Mouse (Mus musculus) forebrain, postnatal 0 days (tissue): Measurements from ENCODE around the gene Zdhhc1. TPM values are rescaled to one million over a fixed set of nuclear protein-coding genes. Genes with fewer than 3 reads are reported as not detected.

Experiments used
- ATAC-seq: fragments of 200-750 bp; cut with Nextera tagmentation; 2 replicates; pipeline ENCODE4 v1.8.0; 2017; ENCODE audit warnings: mild to moderate bottlenecking, moderate library complexity
- DNase-seq: peaks from one replicate; pipeline ENCODE4 v3.0.0-alpha.2; 2015
- H3K27ac ChIP-seq: fragments of 300-500 bp; sonication (generic); 2 replicates; pipeline ENCODE4 v1.5.1; 2014; ENCODE audit warnings: low read depth, mild to moderate bottlenecking, antibody characterized with exemption, low read length, moderate library complexity, mixed read lengths
- H3K27me3 ChIP-seq: fragments of 300-500 bp; sonication (generic); 2 replicates; pipeline ENCODE4 v1.6.1; 2014; ENCODE audit warnings: mild to moderate bottlenecking, low read length, mixed read lengths; ENCODE audit not compliant: insufficient read depth
- H3K36me3 ChIP-seq: fragments of 300-500 bp; sonication (generic); 2 replicates; pipeline ENCODE4 v1.6.1; 2014; ENCODE audit warnings: mild to moderate bottlenecking, moderate library complexity; ENCODE audit not compliant: insufficient read depth
- H3K4me1 ChIP-seq: fragments of 300-500 bp; sonication (generic); 2 replicates; pipeline ENCODE4 v1.6.1; 2014; ENCODE audit warnings: antibody characterized with exemption; ENCODE audit not compliant: insufficient read depth
- H3K4me2 ChIP-seq: fragments of 300-500 bp; sonication (generic); 2 replicates; pipeline ENCODE4 v1.6.1; 2014; ENCODE audit warnings: low read depth, mild to moderate bottlenecking, moderate library complexity
- H3K4me3 ChIP-seq: fragments of 300-500 bp; sonication (generic); 2 replicates; pipeline ENCODE4 v1.5.1; 2014; ENCODE audit warnings: low read depth, low read length, mixed read lengths
- H3K9ac ChIP-seq: fragments of 300-500 bp; sonication (generic); 2 replicates; pipeline ENCODE4 v1.6.1; 2014; ENCODE audit warnings: mild to moderate bottlenecking
- H3K9me3 ChIP-seq: fragments of 300-500 bp; sonication (generic); 2 replicates; pipeline ENCODE4 v1.6.1; 2016; ENCODE audit warnings: low read length
- CTCF ChIP-seq: sonication (generic); IDR thresholded peaks from 2 replicates; pipeline ENCODE4 v1.5.1; 2016; ENCODE audit warnings: antibody characterized with exemption, control low read depth, low read depth
- WGBS: fragments of 180-500 bp; shearing (Covaris S2); extraction: QIAGEN DNeasy Blood & Tissue Kit; methylation state at CpG from one replicate; pipeline ENCODE4 v1.1.7; 2014; 5-methylcytosine and 5-hydroxymethylcytosine counted together
- polyA plus RNA-seq: library from polyadenylated mRNA; unstranded; fragments of >200 nt; fragmentation: Nextera tagmentation; extraction: Ambion mirVana; gene quantifications from 2 replicates; pipeline ENCODE4 v1.2.1, GENCODE M21; 2015
- total RNA-seq: library from RNA; depleted of rRNA; stranded (reverse); fragments of >200 nt; gene quantifications from 2 replicates; pipeline ENCODE4 v1.2.3, GENCODE M21; 2014

Gene Zdhhc1
- total and polyA plus RNA-seq, 2 experiments from 2014 or later, result 22.7 to 30.4 TPM

DNA sequence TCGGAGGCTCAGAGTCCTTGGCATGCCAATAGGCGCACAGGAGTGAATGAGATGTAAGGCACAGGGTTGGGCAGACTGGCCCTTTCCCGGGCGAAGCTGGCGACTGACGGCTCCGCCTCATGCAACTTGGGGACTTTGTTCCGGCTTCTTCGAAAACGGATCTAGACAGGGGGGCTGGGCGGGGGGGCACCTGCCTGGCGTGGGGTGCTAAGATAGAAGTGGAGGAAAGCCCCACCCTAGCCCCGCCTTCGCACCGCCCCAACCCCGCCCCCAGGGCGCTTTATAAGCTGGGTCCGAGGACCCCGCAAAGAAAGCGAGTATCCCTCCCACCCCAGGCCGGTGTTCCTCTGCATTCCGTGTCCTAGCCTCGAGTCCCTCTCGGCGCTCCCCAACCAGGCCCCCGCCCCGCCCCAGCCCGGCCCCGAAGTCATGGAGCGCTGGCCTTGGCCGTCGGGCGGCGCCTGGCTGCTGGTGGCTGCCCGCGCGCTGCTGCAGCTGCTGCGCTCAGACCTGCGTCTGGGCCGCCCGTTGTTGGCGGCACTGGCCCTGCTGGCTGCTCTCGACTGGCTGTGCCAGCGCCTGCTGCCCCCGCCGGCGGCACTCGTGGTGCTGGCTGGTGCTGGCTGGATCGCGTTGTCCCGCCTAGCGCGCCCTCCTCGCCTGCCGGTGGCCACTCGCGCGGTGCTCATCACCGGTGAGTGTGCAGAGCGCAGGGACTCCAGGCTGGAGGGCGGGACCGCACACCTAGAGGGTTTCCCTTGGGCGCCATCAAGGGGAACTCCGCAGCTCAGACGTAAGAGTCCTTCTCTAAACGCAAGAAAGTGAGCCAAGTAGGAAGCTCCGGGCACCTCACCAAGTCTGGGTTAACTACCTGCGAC lies 22.0 kb upstream of the Zdhhc1 start, which contains the start of gene Hsd11b2:
Gene Hsd11b2, plus strand, starts transcription at position 320 of the 878 bp plus-strand sequence.
- DNase-seq (peak; percentile 56), ATAC-seq (peak; percentile 80)
- Histone ChIP-seq H3K9ac (peak within 1 kb of the TSS; percentile 41), H3K36me3 (peaks cover 3% of the 10 kb centered on the region; the same call in 1 of the 2 replicates), H3K9me3 (no peaks in the 10 kb centered on the region), H3K4me1 (peaks cover 11% of the 10 kb centered on the region; the same call in 1 of the 2 replicates), H3K4me3 (peak within 1 kb of the TSS; percentile 45), H3K27me3 (peaks cover 11% of the 10 kb centered on the region), H3K4me2 (peak within 1 kb of the TSS; percentile 95), H3K27ac (no peak within 1 kb of the TSS)
- WGBS, result 2% methylated on average over 57 of the region's 68 CpGs
- no peak; the same call in 1 of the 2 replicates for TF ChIP-seq CTCF

DNA sequence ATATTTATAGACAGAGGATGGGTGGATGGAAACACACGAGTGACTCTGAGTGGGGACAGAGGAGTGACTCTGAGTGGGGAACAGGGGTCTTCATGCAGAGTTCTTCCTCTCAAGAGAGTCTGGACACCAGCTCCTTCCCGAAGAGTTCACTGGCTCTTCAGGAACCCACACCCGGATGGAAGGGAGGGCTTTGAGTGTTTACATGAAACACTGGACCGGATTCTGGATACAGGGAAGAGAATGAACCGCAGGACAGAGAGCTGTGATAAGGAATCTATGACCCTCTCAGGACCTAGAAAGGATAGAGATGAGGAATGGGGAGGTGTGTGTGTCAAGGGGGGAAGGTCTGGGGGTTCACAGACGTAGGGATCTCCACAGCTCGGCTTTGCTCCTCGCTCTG lies 20.6 kb upstream of the Zdhhc1 start:
- ATAC-seq, result no peak
- no peak for TF ChIP-seq CTCF
- Histone ChIP-seq H3K36me3 (no peaks in the 10 kb centered on the region), H3K4me3 (no peak overlapping the region), H3K27me3 (peaks cover 11% of the 10 kb centered on the region), H3K4me1 (peaks cover 11% of the 10 kb centered on the region; the same call in 1 of the 2 replicates), H3K9me3 (no peaks in the 10 kb centered on the region), H3K9ac (no peak overlapping the region), H3K4me2 (no peak overlapping the region), H3K27ac (no peak overlapping the region)
- DNase-seq, result no peak
- WGBS, result 51% methylated on average over 8 of the region's 8 CpGs

DNA sequence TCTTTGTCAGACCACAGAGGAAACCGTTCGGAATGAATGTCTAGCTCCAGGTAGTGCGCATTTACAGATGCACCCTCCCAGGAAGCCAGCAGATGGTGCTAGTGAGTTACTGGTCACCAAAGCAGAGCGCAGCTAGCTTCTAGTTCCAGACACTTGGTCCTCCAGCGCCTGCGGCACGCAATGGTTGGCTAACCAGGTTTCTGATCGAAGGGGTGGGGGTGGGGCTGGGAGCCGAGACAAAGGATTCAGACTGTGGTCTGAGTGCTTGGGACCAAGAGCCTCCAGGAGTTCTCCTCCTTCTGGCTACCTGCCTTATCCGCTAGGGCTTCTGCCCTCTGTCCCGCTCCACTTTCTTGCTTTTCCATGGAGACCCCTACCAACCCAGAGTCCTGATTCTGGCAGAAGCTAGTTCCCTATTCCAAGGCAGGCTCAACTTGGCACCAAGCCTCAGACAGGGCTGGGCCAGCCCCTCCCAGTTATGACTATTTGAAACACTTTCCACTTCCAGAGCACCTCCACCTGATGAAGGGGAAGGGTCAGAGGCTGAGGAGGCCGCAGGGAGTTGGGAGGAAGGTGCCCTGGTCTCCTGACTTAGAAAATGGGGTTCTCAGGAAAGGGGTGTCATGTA lies 19.4 kb upstream of the Zdhhc1 start:
- peak; percentile 93 for TF ChIP-seq CTCF

GRCm38 (mm10) chr8:105514656-105515055 lies 18.0 kb upstream of the Zdhhc1 start:
- H3K27ac ChIP-seq, result no peak overlapping the region
- no peak for DNase-seq
- 85% methylated on average over 5 of the region's 5 CpGs for WGBS
- H3K27me3 ChIP-seq, result peaks cover 11% of the 10 kb centered on the region
- no peaks in the 10 kb centered on the region for H3K9me3 ChIP-seq
- ATAC-seq, result no peak
- no peak overlapping the region for H3K4me3 ChIP-seq
- H3K36me3 ChIP-seq, result no peaks in the 10 kb centered on the region
- no peak for TF ChIP-seq CTCF
- H3K4me2 ChIP-seq, result no peak overlapping the region
- no peak overlapping the region for H3K9ac ChIP-seq
- peaks cover 11% of the 10 kb centered on the region; the same call in 1 of the 2 replicates for H3K4me1 ChIP-seq

More for the DNA sequence above, 19.4 kb upstream of the Zdhhc1 start:
- no peaks in the 10 kb centered on the region for H3K9me3 ChIP-seq
- no peak overlapping the region for H3K27ac ChIP-seq
- no peaks in the 10 kb centered on the region for H3K36me3 ChIP-seq
- 12% methylated on average over 12 of the region's 12 CpGs for WGBS
- H3K4me3 ChIP-seq, result no peak overlapping the region
- 0 out of 2 replicates have a peak overlapping the region, but pooled peaks have one; percentile 3 for H3K9ac ChIP-seq
- peaks cover 11% of the 10 kb centered on the region for H3K27me3 ChIP-seq
- peaks cover 11% of the 10 kb centered on the region; the same call in 1 of the 2 replicates for H3K4me1 ChIP-seq
- ATAC-seq (peak; percentile 73), DNase-seq (peak; percentile 84)
- H3K4me2 ChIP-seq, result peak overlapping the region; percentile 35

GRCm38 (mm10) chr8:105514194-105514593 lies 17.5 kb upstream of the Zdhhc1 start:
- no peak overlapping the region for H3K27ac ChIP-seq
- H3K4me2 ChIP-seq, result no peak overlapping the region
- H3K27me3 ChIP-seq, result peaks cover 11% of the 10 kb centered on the region
- ATAC-seq, result no peak
- TF ChIP-seq CTCF, result no peak
- WGBS, result 93% methylated on average over 6 of the region's 6 CpGs
- H3K9ac ChIP-seq, result no peak overlapping the region
- H3K4me3 ChIP-seq, result no peak overlapping the region
- DNase-seq, result no peak
- H3K36me3 ChIP-seq, result no peaks in the 10 kb centered on the region
- no peaks in the 10 kb centered on the region for H3K9me3 ChIP-seq
- H3K4me1 ChIP-seq, result peaks cover 11% of the 10 kb centered on the region; the same call in 1 of the 2 replicates

DNA sequence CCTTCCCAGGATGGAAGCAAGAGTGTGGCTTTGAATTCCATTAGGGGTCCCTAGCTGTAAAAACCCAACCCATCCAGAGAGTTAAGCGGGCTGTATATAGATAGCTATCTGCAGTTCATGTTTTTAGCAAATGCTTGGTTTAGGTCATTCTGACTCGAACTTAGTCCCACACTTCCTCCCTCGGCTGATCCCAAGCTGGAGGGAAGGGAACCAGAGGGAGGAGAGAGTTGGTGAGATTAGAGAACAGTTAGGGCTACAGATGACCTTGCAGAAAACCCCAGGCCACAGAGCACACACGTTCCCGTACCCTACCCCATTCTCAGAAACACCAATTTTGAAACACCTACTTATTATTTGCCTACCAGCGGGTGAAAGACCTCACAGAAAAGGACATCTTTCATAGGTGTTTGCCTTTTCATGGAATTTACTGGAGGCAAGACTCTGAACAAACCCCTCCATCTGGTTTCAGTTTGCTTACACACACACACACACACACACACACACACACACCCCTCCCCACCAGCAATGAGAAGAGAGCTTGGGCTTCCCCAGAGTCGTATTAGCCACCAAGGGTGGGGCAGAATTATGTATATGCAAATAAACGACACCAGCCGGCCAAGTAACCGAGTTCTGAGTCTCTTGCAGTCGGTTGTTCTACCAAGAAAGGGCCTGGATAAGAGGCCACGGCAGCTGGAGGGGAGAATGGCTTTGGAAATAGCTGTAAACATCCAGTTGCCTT lies 13.5 kb upstream of the Zdhhc1 start:
- no peak for DNase-seq
- Histone ChIP-seq H3K4me1 (no peaks in the 10 kb centered on the region), H3K9ac (no peak overlapping the region), H3K4me2 (no peak overlapping the region), H3K4me3 (no peak overlapping the region), H3K27ac (no peak overlapping the region), H3K36me3 (no peaks in the 10 kb centered on the region), H3K27me3 (no peaks in the 10 kb centered on the region), H3K9me3 (no peaks in the 10 kb centered on the region)
- 53% methylated on average over 12 of the region's 12 CpGs for WGBS
- ATAC-seq, result no peak
- no peak for TF ChIP-seq CTCF
